Mouse (Mus musculus): Measurements from ENCODE around the gene Lfng. TPM values are rescaled to one million over a fixed set of nuclear protein-coding genes. Genes with fewer than 3 reads are reported as not detected.
A peak's percentile ranks its signal among the peaks of the same experiment; 100 is the strongest.

Gene Lfng
- polyA plus RNA-seq, 1 experiment from 2014 or later, result 20.5 TPM

- H3K4me2 ChIP-seq, result peak overlapping the region; percentile 95; the same call in 1 of the 2 replicates
- DNase-seq (no peak), ATAC-seq (ENCODE audit: insufficient read depth) (no peak)
- WGBS, result 84% methylated on average over 4 of the region's 4 CpGs
- H3K36me3 ChIP-seq (ENCODE audit: insufficient read depth), result peaks cover 28% of the 10 kb centered on the region
- peaks cover 33% of the 10 kb centered on the region for H3K4me1 ChIP-seq (ENCODE audit: insufficient read depth)
- H3K27me3 ChIP-seq (ENCODE audit: insufficient read depth, low read length), result no peaks in the 10 kb centered on the region
- no peak overlapping the region for H3K27ac ChIP-seq (ENCODE audit: low read depth)
- H3K4me3 ChIP-seq (ENCODE audit: low read depth, low read length), result no peak overlapping the region
- no peak overlapping the region; the same call in 1 of the 2 replicates for H3K9ac ChIP-seq
- H3K9me3 ChIP-seq (ENCODE audit: low read depth, low read length), result no peaks in the 10 kb centered on the region
- TF ChIP-seq CTCF (IDR thresholded peaks at IDR 0.05; ENCODE audit: low read depth), result no peak
Observed at GRCm38 (mm10) chr5:140645454-140645853, 38.3 kb downstream of the Lfng start.

DNA sequence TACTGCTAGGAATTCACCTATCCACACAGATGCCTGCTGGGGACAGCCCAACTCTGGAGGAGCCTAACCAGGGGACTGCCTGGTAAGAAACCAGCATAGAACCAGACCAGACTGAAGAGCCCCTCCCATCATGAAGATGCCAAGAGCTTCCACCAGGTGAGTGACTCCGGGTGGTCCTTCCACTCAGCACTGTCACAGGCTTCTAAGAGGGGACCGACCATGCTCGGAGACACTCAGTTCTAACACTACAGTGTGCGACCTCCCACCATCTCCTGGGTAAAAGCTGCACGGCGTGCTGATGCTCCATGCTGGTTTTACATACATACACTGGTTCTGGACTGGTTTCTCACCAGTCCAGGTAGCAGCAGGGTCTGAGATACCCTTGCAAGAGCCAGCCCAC is 39.1 kb downstream of the Lfng start:
- H3K27me3 ChIP-seq (ENCODE audit: insufficient read depth, low read length), result no peaks in the 10 kb centered on the region
- H3K27ac ChIP-seq (ENCODE audit: low read depth), result no peak overlapping the region
- no peak overlapping the region for H3K4me3 ChIP-seq (ENCODE audit: low read depth, low read length)
- no peaks in the 10 kb centered on the region for H3K9me3 ChIP-seq (ENCODE audit: low read depth, low read length)
- peaks cover 28% of the 10 kb centered on the region for H3K4me1 ChIP-seq (ENCODE audit: insufficient read depth)
- peak overlapping the region; percentile 95; the same call in 1 of the 2 replicates for H3K4me2 ChIP-seq
- H3K36me3 ChIP-seq (ENCODE audit: insufficient read depth), result peaks cover 28% of the 10 kb centered on the region
- DNase-seq (no peak), ATAC-seq (ENCODE audit: insufficient read depth) (no peak)
- H3K9ac ChIP-seq, result peak overlapping the region; percentile 30; the same call in 1 of the 2 replicates
- WGBS, result 92% methylated on average over 6 of the region's 6 CpGs
- no peak for TF ChIP-seq CTCF (IDR thresholded peaks at IDR 0.05; ENCODE audit: low read depth)

GRCm38 (mm10) chr5:140647031-140647760 is 40.1 kb downstream of the Lfng start:
- Histone ChIP-seq H3K4me2 (peak overlapping the region; percentile 95), H3K36me3 (ENCODE audit: insufficient read depth) (peaks cover 28% of the 10 kb centered on the region), H3K4me3 (ENCODE audit: low read depth, low read length) (peak overlapping the region; percentile 97), H3K9me3 (ENCODE audit: low read depth, low read length) (no peaks in the 10 kb centered on the region), H3K9ac (peak overlapping the region; percentile 96), H3K4me1 (ENCODE audit: insufficient read depth) (peaks cover 28% of the 10 kb centered on the region), H3K27me3 (ENCODE audit: insufficient read depth, low read length) (no peaks in the 10 kb centered on the region), H3K27ac (ENCODE audit: low read depth) (peak overlapping the region; percentile 94)
- WGBS, result 55% methylated on average over 13 of the region's 13 CpGs
- TF ChIP-seq CTCF (IDR thresholded peaks at IDR 0.05; ENCODE audit: low read depth), result no peak
- DNase-seq (no peak), ATAC-seq (ENCODE audit: insufficient read depth) (no peak)

DNA sequence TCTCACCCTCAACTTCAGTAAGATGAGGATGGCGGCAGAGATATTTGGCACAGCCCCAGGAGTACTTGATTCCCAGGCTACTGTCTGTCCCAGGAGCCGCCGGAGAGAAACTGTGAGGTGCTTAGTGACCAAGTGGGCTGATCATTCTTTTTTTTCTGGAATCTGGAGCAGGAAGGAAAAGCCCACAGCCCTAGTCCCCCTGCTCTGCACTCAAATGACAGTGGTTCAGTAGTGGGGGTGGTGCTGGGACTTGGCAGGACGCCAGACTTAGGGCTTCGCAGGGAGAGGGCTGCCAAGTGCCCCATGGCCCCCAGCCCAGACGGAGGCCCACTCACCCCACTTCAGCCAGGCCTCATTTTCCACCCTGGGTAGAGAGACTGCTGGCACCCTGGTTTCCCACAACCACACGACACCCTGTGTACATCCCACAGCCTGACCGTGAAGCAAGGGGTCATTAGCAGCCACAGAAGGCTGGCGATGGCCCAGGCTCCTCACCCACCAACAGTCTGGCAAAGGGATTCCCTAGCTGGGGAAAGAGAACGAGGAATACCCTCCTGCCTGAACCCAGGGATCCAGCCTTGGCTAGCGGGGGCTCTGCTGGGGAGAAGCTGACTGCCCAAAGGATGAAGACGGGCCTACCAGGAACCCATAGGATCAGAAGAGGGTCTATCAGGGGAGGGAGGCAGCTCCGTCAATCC is 40.9 kb downstream of the Lfng start:
- H3K9me3 ChIP-seq (ENCODE audit: low read depth, low read length), result no peaks in the 10 kb centered on the region
- H3K27ac ChIP-seq (ENCODE audit: low read depth), result peak overlapping the region; percentile 94
- no peak for TF ChIP-seq CTCF (IDR thresholded peaks at IDR 0.05; ENCODE audit: low read depth)
- peak overlapping the region; percentile 95 for H3K4me2 ChIP-seq
- no peaks in the 10 kb centered on the region for H3K27me3 ChIP-seq (ENCODE audit: insufficient read depth, low read length)
- ATAC-seq (ENCODE audit: insufficient read depth) (peak; percentile 47), DNase-seq (peak; percentile 89)
- H3K4me1 ChIP-seq (ENCODE audit: insufficient read depth), result peaks cover 28% of the 10 kb centered on the region
- peak overlapping the region; percentile 96 for H3K9ac ChIP-seq
- H3K36me3 ChIP-seq (ENCODE audit: insufficient read depth), result peaks cover 28% of the 10 kb centered on the region
- H3K4me3 ChIP-seq (ENCODE audit: low read depth, low read length), result peak overlapping the region; percentile 97
- 1% methylated on average over 13 of the region's 13 CpGs for WGBS

- H3K9ac ChIP-seq, result peak within 1 kb of the TSS; percentile 96
- peak within 1 kb of the TSS; percentile 95 for H3K4me2 ChIP-seq
- H3K4me1 ChIP-seq (ENCODE audit: insufficient read depth), result peaks cover 28% of the 10 kb centered on the region
- H3K4me3 ChIP-seq (ENCODE audit: low read depth, low read length), result peak within 1 kb of the TSS; percentile 97
- DNase-seq, result no peak
- 1% methylated on average over 54 of the region's 62 CpGs for WGBS
- peak within 1 kb of the TSS; percentile 94 for H3K27ac ChIP-seq (ENCODE audit: low read depth)
- H3K27me3 ChIP-seq (ENCODE audit: insufficient read depth, low read length), result no peaks in the 10 kb centered on the region
- no peaks in the 10 kb centered on the region for H3K9me3 ChIP-seq (ENCODE audit: low read depth, low read length)
- H3K36me3 ChIP-seq (ENCODE audit: insufficient read depth), result peaks cover 26% of the 10 kb centered on the region
- TF ChIP-seq CTCF (IDR thresholded peaks at IDR 0.05; ENCODE audit: low read depth), result no peak; the same call in 1 of the 2 replicates
- no peak; the same call in 1 of the 2 replicates for ATAC-seq (ENCODE audit: insufficient read depth)
Observed at GRCm38 (mm10) chr5:140648519-140649100, 41.5 kb downstream of the Lfng start, which contains the start of gene Ttyh3. TSS of gene Ttyh3 (minus strand) at chr5:140649031.

DNA sequence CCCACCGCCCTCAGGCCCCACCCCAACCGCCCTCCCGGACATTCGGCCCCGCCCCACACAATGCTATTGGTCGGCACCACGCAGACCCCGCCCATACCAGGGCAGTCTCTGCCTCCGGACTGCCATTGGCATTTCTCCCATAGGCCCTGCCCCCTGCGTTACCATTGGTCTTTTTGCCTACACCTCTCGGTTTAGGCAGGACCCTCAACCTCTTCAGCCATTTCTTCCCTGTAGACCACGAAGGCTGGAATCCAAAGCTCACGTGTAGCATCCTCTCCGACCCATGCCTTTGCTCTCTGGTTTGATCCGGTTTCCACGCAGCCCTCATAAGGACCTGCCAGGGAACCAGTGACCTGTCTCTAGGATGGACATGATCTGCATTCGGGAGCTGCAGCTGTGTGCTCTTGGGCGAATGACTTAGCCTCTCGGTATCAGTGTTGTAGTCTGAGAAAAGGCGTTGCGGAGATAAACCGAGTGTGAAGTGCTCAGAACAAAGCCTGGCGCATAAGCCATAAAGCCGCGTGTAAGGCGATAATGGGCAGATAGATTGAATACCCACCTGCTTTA is 42.1 kb downstream of the Lfng start:
- ATAC-seq (ENCODE audit: insufficient read depth) (peak; percentile 85), DNase-seq (peak; percentile 98)
- Histone ChIP-seq H3K9me3 (ENCODE audit: low read depth, low read length) (no peaks in the 10 kb centered on the region), H3K4me3 (ENCODE audit: low read depth, low read length) (peak overlapping the region; percentile 97), H3K27me3 (ENCODE audit: insufficient read depth, low read length) (no peaks in the 10 kb centered on the region), H3K9ac (peak overlapping the region; percentile 49), H3K4me2 (peak overlapping the region; percentile 75), H3K27ac (ENCODE audit: low read depth) (peak overlapping the region; percentile 51), H3K36me3 (ENCODE audit: insufficient read depth) (0 out of 2 replicates have a peak, but pooled peaks cover 20% of the 10 kb centered on the region), H3K4me1 (ENCODE audit: insufficient read depth) (peaks cover 28% of the 10 kb centered on the region)
- 2% methylated on average over 26 of the region's 26 CpGs for WGBS
- TF ChIP-seq CTCF (IDR thresholded peaks at IDR 0.05; ENCODE audit: low read depth), result no peak

Data from lung, embryonic 14.5 days (tissue).